Mouse (Mus musculus): ENCODE results near the gene Arhgap24. TPM values are rescaled to one million over a fixed set of nuclear protein-coding genes. Genes with fewer than 3 reads are reported as not detected.

Arhgap24 gene
- polyA plus RNA-seq, 1 experiment: 12.5 TPM

DNA sequence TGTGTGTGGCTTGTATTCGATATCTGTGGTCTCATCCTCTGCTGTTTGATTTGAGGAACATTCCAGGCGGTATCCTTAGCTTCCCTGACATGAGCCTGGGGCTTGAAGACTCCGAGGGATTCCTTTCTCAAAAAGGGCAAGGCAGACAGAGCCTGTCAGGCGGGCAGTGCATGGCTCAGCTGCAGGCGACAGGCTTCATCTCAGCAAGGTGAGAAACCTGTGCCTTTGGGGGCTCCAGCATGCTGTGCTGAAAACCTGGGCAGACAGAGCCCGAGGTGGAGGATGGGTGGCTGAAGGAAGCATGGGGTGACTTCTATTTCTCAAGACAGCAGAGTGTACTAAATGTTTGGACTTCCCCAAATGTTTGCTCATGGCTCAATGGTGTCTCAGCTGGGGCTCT, 13.6 kb downstream of the Arhgap24 start:
- Histone ChIP-seq H3K79me2 (ENCODE audit: control insufficient read depth, insufficient read depth) (peaks cover 7% of the 10 kb centered on the region), H3K36me3 (ENCODE audit: control insufficient read depth, insufficient read depth) (no peaks in the 10 kb centered on the region), H3K4me2 (ENCODE audit: low read depth) (no peak overlapping the region), H3K27me3 (ENCODE audit: control insufficient read depth, insufficient read depth, insufficient read length) (no peaks in the 10 kb centered on the region), H3ac (ENCODE audit: control insufficient read depth, insufficient read length) (no peak overlapping the region), H3K4me3 (no peak overlapping the region)
- TF ChIP-seq REST (IDR thresholded peaks at IDR 0.05; ENCODE audit: insufficient read depth, insufficient read length): no peak
- TF ChIP-seq CEBPB (IDR thresholded peaks at IDR 0.05; ENCODE audit: insufficient read depth, poor library complexity, severe bottlenecking): no peak
- TF ChIP-seq MYOG (IDR thresholded peaks at IDR 0.05; ENCODE audit: control insufficient read depth in 1 of 3, insufficient read depth in 1 of 3, insufficient read length in 2 of 3, low read depth in 2 of 3): no peak
- no peak for TF ChIP-seq TCF12 (IDR thresholded peaks at IDR 0.05; ENCODE audit: insufficient read depth, poor library complexity, severe bottlenecking)
- no peak for TF ChIP-seq SRF (IDR thresholded peaks at IDR 0.05; ENCODE audit: control insufficient read depth, insufficient read length, low read depth)
- no peak for TF ChIP-seq POLR2AphosphoS2 (IDR thresholded peaks at IDR 0.05; ENCODE audit: insufficient read length, low read depth)
- TF ChIP-seq MAX (IDR thresholded peaks at IDR 0.05; ENCODE audit: low read depth): no peak
- TF ChIP-seq MYOD1 (IDR thresholded peaks at IDR 0.05; ENCODE audit: control insufficient read depth in 1 of 3, insufficient read length in 2 of 3, low read depth in 2 of 3): no peak
- no peak for TF ChIP-seq USF1 (IDR thresholded peaks at IDR 0.05; ENCODE audit: low read depth)
- TF ChIP-seq POLR2A (IDR thresholded peaks at IDR 0.05; ENCODE audit: insufficient read length, low read depth): no peak
- TF ChIP-seq E2F4 (IDR thresholded peaks at IDR 0.05; ENCODE audit: insufficient read depth): no peak
- TF ChIP-seq TCF3 (IDR thresholded peaks at IDR 0.05; ENCODE audit: insufficient read length, low read depth): no peak

GRCm38 (mm10) chr5:102497205-102497604, 16.0 kb downstream of the Arhgap24 start:
- Histone ChIP-seq H3K36me3 (ENCODE audit: control insufficient read depth, insufficient read depth) (no peaks in the 10 kb centered on the region), H3K27me3 (ENCODE audit: control insufficient read depth, insufficient read depth, insufficient read length) (no peaks in the 10 kb centered on the region), H3K4me3 (no peak overlapping the region), H3ac (ENCODE audit: control insufficient read depth, insufficient read length) (no peak overlapping the region), H3K79me2 (ENCODE audit: control insufficient read depth, insufficient read depth) (peaks cover 7% of the 10 kb centered on the region), H3K4me2 (ENCODE audit: low read depth) (peak overlapping the region; percentile 22)
- TF ChIP-seq POLR2AphosphoS2 (IDR thresholded peaks at IDR 0.05; ENCODE audit: insufficient read length, low read depth): no peak
- TF ChIP-seq MYOD1 (IDR thresholded peaks at IDR 0.05; ENCODE audit: control insufficient read depth in 1 of 3, insufficient read length in 2 of 3, low read depth in 2 of 3): peak; percentile 46 to 95 (median 87)
- TF ChIP-seq TCF3 (IDR thresholded peaks at IDR 0.05; ENCODE audit: insufficient read length, low read depth): peak; percentile 59
- TF ChIP-seq SRF (IDR thresholded peaks at IDR 0.05; ENCODE audit: control insufficient read depth, insufficient read length, low read depth): no peak
- TF ChIP-seq MYOG (IDR thresholded peaks at IDR 0.05; ENCODE audit: control insufficient read depth in 1 of 3, insufficient read depth in 1 of 3, insufficient read length in 2 of 3, low read depth in 2 of 3): peak; percentile 68 to 94 (median 84)
- TF ChIP-seq TCF12 (IDR thresholded peaks at IDR 0.05; ENCODE audit: insufficient read depth, poor library complexity, severe bottlenecking): peak; percentile 45

DNA sequence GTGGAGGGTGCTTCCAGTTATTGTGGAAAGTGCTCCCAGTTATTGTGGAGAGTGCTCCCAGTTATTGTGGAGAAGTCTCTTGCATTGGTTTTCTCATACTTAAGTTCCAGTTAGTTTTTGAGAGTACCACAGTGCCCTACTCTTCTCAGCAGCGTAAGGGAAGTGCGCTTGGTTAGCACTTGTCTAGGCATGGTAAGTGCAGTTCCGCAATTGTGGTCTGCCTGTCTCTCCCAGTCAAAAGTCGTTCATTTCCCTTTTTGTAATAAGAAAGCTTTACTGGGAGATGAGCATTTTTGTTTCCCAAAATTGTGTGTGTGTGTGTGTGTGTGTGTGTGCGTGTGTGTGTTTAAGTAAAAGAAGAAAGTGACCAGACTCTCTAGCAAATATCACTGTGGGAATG, 17.6 kb downstream of the Arhgap24 start:
- TF ChIP-seq POLR2A (IDR thresholded peaks at IDR 0.05; ENCODE audit: insufficient read length, low read depth): no peak
- TF ChIP-seq CEBPB (IDR thresholded peaks at IDR 0.05; ENCODE audit: insufficient read depth, poor library complexity, severe bottlenecking): no peak
- TF ChIP-seq SRF (IDR thresholded peaks at IDR 0.05; ENCODE audit: control insufficient read depth, insufficient read length, low read depth): no peak
- TF ChIP-seq MYOG (IDR thresholded peaks at IDR 0.05; ENCODE audit: control insufficient read depth in 1 of 3, insufficient read depth in 1 of 3, insufficient read length in 2 of 3, low read depth in 2 of 3): no peak
- TF ChIP-seq REST (IDR thresholded peaks at IDR 0.05; ENCODE audit: insufficient read depth, insufficient read length): no peak
- TF ChIP-seq USF1 (IDR thresholded peaks at IDR 0.05; ENCODE audit: low read depth): no peak
- TF ChIP-seq TCF3 (IDR thresholded peaks at IDR 0.05; ENCODE audit: insufficient read length, low read depth): no peak
- TF ChIP-seq POLR2AphosphoS2 (IDR thresholded peaks at IDR 0.05; ENCODE audit: insufficient read length, low read depth): no peak
- no peak for TF ChIP-seq MAX (IDR thresholded peaks at IDR 0.05; ENCODE audit: low read depth)
- TF ChIP-seq MYOD1 (IDR thresholded peaks at IDR 0.05; ENCODE audit: control insufficient read depth in 1 of 3, insufficient read length in 2 of 3, low read depth in 2 of 3): no peak
- no peak for TF ChIP-seq E2F4 (IDR thresholded peaks at IDR 0.05; ENCODE audit: insufficient read depth)
- no peak for TF ChIP-seq TCF12 (IDR thresholded peaks at IDR 0.05; ENCODE audit: insufficient read depth, poor library complexity, severe bottlenecking)
- Histone ChIP-seq H3K4me3 (no peak overlapping the region), H3K4me2 (ENCODE audit: low read depth) (no peak overlapping the region), H3K79me2 (ENCODE audit: control insufficient read depth, insufficient read depth) (peaks cover 7% of the 10 kb centered on the region), H3K36me3 (ENCODE audit: control insufficient read depth, insufficient read depth) (no peaks in the 10 kb centered on the region), H3ac (ENCODE audit: control insufficient read depth, insufficient read length) (no peak overlapping the region), H3K27me3 (ENCODE audit: control insufficient read depth, insufficient read depth, insufficient read length) (no peaks in the 10 kb centered on the region)

GRCm38 (mm10) chr5:102502333-102502732, 21.1 kb downstream of the Arhgap24 start:
- Histone ChIP-seq H3K4me2 (ENCODE audit: low read depth) (no peak overlapping the region), H3K27me3 (ENCODE audit: control insufficient read depth, insufficient read depth, insufficient read length) (no peaks in the 10 kb centered on the region), H3K79me2 (ENCODE audit: control insufficient read depth, insufficient read depth) (no peaks in the 10 kb centered on the region), H3K36me3 (ENCODE audit: control insufficient read depth, insufficient read depth) (no peaks in the 10 kb centered on the region), H3K4me3 (no peak overlapping the region), H3ac (ENCODE audit: control insufficient read depth, insufficient read length) (no peak overlapping the region)
- TF ChIP-seq POLR2A (IDR thresholded peaks at IDR 0.05; ENCODE audit: insufficient read length, low read depth) (no peak), REST (IDR thresholded peaks at IDR 0.05; ENCODE audit: insufficient read depth, insufficient read length) (no peak), MYOG (IDR thresholded peaks at IDR 0.05; ENCODE audit: control insufficient read depth in 1 of 3, insufficient read depth in 1 of 3, insufficient read length in 2 of 3, low read depth in 2 of 3) (no peak)

DNA sequence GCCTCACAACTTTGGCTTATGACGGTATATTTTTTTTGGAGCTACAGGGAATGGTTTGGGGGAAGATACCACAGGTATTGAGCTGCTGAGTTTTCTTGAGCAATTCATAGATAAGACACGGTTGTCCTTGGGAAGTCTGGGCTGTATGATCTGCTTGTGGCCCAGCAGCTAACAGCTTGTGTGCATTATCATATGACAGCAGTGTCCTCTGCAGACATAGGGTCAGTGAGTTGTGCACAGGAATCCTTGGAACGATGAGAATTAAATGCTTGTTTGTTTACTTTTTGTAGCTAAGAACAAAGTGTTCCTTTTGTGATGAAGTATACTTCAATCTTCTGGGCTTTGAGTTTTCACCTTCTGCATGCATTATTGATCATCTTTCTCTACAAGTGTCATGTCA, 21.9 kb downstream of the Arhgap24 start:
- no peaks in the 10 kb centered on the region for H3K27me3 ChIP-seq (ENCODE audit: control insufficient read depth, insufficient read depth, insufficient read length)
- H3K4me3 ChIP-seq: no peak overlapping the region
- H3K36me3 ChIP-seq (ENCODE audit: control insufficient read depth, insufficient read depth): no peaks in the 10 kb centered on the region
- no peak overlapping the region for H3ac ChIP-seq (ENCODE audit: control insufficient read depth, insufficient read length)
- H3K79me2 ChIP-seq (ENCODE audit: control insufficient read depth, insufficient read depth): no peaks in the 10 kb centered on the region
- no peak for TF ChIP-seq REST (IDR thresholded peaks at IDR 0.05; ENCODE audit: insufficient read depth, insufficient read length)
- TF ChIP-seq E2F4 (IDR thresholded peaks at IDR 0.05; ENCODE audit: insufficient read depth): no peak
- no peak for TF ChIP-seq MAX (IDR thresholded peaks at IDR 0.05; ENCODE audit: low read depth)
- no peak for TF ChIP-seq POLR2A (IDR thresholded peaks at IDR 0.05; ENCODE audit: insufficient read length, low read depth)
- no peak for TF ChIP-seq MYOG (IDR thresholded peaks at IDR 0.05; ENCODE audit: control insufficient read depth in 1 of 3, insufficient read depth in 1 of 3, insufficient read length in 2 of 3, low read depth in 2 of 3)
- no peak for TF ChIP-seq CEBPB (IDR thresholded peaks at IDR 0.05; ENCODE audit: insufficient read depth, poor library complexity, severe bottlenecking)
- no peak for TF ChIP-seq TCF12 (IDR thresholded peaks at IDR 0.05; ENCODE audit: insufficient read depth, poor library complexity, severe bottlenecking)
- TF ChIP-seq MYOD1 (IDR thresholded peaks at IDR 0.05; ENCODE audit: control insufficient read depth in 1 of 3, insufficient read length in 2 of 3, low read depth in 2 of 3): no peak
- no peak for TF ChIP-seq TCF3 (IDR thresholded peaks at IDR 0.05; ENCODE audit: insufficient read length, low read depth)
- TF ChIP-seq POLR2AphosphoS2 (IDR thresholded peaks at IDR 0.05; ENCODE audit: insufficient read length, low read depth): no peak
- TF ChIP-seq SRF (IDR thresholded peaks at IDR 0.05; ENCODE audit: control insufficient read depth, insufficient read length, low read depth): no peak
- TF ChIP-seq USF1 (IDR thresholded peaks at IDR 0.05; ENCODE audit: low read depth): no peak
- no peak overlapping the region for H3K4me2 ChIP-seq (ENCODE audit: low read depth)

Measured in myocyte (in vitro differentiated cells).